Mouse (Mus musculus): ENCODE data around the gene Pgd.
"Not testable (repeated sequence)": the region's sequence is repeated elsewhere in the genome, so short reads cannot be mapped to it uniquely, and the experiment has no call there.

Gene Pgd

DNA sequence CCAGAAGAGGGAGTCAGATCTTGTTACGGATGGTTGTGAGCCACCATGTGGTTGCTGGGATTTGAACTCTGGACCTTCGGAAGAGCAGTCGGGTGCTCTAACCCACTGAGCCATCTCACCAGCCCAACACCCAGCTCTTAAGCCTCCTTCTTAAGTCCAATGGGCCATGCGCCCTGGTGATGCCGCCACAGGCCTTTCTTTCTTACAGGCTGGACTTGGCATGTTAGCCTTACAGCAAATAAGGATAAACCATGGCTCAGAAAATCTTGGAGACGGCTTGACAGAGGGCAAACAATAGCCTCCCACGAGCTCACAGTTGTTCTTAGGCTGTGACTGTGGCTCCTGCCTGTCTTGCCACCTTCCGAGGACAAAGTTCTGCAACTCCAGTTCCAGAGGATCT is 3.4 kb upstream of the Pgd start:
- DNase-seq (ENCODE audit: extremely low read depth, low read depth): not testable (repeated sequence)

DNA sequence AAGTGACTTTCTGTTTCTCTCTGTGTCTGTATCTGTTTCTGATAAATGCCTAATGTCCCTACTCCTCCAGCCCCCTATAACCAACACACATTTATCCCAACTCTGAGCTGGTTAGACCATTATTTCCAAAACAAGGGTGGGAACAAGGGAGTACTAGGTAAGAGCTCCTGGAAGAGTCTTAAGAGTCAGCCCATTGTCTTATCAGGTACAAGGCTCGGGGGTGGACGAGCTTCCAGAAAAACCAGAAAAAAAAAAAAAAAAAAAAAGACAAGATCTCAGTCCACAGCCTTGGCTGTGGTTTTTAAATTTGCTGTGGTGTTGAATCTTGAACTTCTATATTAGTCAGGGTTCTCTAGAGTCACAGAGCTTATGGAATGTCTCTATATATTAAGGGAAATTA is 1.4 kb upstream of the Pgd start:
- no peak for DNase-seq (ENCODE audit: extremely low read depth, low read depth)

DNA sequence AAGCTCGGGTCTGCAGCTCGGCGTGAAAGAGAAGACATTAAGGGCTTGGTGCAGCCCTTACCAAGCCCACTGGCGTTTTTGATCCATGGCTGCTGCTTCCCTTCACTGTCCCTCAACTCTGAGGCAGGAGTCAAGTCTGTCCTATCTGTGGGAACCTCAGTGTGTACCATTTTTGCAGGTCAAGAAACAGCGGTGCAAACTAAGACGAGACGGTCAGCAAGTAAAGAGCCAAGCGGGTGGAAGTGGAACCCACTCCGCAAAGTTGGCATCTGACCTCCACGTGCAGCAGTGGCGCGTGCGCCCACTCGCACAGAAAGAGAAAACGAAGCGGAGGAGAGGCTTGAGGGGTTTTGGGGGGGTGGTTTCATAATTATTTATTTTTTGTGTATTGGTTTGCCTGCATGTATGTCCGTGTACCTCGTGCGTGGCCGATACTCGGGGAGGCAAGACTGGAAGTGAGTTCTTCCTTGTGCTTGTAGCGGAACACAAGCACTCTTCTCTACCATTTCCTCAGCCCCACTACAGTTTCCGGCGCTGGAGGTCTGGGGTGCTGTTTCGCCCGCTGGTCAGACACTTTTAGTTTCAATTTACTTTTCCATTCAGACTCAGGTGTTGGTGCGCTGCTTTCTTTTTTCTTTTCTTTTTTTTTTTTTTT is 513 bp upstream of the Pgd start:
- DNase-seq (ENCODE audit: extremely low read depth, low read depth): no peak

DNA sequence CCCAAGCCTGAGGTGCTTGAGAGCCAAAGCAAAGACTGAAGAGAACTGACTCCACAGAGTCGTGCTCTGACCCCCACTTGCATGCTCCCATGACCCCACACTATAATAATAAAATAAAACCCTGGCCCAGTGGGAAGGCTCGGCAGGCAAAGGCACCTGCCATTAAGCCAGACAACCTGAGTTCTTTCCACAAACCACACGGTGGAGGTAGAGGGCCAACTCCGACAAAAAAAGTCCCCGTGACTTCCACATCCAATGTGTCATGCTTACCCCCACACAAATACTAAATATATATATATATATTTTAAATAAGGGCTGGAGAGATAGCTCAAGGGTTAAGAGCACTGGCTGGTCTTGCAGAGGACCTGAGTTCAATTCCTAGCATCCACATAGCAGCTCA is 2.4 kb downstream of the Pgd start:
- no peak for DNase-seq (ENCODE audit: extremely low read depth, low read depth)

DNA sequence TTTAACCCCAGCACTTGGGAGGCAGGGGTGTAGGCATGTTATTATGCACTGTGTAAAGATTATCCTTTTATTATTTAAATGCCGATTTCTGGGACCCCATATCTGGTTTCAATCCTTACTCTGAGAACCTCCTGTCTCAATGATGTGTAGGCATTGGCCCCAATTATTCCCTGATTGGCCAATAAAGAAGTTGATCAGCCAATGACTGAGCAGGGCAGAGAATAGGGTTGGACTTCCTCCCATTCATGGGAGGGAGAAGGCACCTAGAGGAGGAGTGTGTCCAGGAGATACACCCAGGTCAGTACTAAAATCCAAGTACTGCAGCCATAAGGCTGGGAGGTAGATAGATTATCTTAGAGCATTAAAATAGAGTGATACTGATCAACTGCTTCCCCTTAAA is 3.4 kb downstream of the Pgd start:
- no peak for DNase-seq (ENCODE audit: extremely low read depth, low read depth)

DNA sequence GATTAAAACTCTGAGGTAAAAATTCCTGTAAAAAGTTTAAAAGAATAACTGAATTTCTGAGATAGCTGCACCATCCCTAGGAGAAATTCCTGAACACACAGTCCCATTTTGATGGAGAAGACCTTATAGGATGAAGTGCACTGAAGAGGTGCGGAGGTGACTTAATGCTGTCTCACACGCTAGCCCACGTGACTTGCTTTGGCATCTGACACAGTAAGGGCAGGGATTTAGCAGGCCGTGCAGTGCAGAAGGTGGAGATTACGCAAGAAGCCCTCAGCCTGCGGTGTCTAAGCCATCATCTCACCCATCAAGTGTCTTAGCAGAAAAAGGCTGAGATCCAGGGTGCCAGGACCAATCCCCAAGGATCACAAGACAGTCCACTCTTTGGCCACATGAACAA is 5.4 kb downstream of the Pgd start:
- DNase-seq (ENCODE audit: extremely low read depth, low read depth): no peak

DNA sequence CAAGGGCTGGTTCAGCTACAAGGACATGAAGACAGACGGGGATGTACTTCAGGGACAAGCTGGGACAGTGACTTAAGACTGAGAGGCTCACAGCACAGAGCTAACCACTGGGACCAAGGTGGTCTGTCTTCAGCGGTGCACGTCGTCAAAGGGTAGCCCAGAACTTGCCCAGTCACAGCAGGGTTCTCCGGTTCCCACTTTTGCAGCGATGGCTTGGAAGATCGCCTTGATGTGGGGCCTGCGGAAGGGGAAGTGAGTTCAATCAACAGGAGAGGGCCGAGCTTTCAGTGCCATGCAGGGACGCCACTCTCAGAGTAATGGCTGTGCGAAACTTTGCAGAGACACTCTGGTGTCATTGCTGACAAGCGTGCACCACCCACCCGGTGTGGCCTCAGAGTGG is 6.7 kb downstream of the Pgd start:
- no peak for DNase-seq (ENCODE audit: extremely low read depth, low read depth)

DNA sequence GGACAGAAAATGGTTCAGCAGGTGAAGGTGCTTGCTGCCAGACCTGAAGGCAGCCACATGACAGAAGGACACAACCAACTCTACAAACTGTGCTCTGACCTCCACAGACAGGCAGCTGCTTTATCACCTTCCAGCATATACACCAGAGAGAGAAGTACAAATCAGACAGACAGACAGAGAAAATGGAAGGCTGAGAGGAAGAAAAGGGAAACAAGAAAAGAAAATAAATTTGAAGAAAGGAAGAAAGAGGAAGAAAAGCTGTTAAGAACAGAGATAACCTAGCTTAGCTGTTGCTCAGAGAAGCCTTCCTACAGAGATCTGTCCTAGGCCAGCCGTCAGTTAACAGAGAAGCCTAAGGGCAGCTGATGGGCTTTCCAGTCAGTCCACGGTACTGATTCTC is 7.4 kb downstream of the Pgd start:
- DNase-seq (ENCODE audit: extremely low read depth, low read depth): no peak

DNA sequence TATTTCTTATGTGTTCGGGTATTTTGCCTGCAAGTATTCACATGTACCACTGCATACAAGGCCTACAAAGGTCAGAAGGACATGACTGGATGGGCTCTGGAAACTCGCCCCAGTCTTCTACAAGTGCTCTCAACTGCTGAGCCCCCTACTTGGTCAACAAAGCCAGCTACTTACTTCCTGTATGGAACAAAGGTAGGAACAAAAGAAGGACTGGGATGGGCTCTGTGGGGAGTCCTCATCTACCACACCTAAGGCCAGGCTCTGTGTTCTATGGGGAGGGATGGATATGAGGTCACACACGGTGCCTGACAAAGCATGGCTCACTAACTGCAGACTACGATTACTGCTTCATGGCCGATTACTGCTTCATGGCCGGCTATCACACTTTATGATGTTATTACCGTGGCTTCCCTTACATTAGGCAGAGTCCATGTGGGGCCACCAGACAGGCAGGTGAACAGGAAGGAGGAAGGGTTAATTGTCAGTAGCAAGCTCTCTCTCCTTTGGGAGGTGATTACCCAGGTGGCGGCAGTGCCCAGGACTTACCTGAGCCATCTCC is 9.1 kb downstream of the Pgd start:
- DNase-seq (ENCODE audit: extremely low read depth, low read depth): no peak

DNA sequence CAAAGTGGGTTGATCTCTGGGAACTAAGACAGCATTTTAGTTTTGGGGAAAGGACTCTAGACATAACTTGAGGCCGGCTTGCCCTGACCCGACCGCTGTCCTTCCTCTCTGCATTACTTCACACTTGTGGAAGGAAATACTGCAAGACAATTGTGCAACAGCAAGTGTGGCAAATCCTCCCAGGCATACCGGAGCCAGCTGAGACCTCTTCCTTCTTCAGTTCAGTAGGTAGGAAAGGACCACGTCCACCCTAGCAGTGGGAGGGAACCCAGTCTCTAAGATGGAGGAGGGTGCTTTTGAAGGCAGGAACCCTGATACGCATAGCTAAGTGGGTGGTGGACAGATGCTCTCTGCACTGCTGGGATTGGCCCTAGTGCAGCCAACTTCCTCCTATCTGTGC is 10.9 kb downstream of the Pgd start:
- DNase-seq (ENCODE audit: extremely low read depth, low read depth): no peak

DNA sequence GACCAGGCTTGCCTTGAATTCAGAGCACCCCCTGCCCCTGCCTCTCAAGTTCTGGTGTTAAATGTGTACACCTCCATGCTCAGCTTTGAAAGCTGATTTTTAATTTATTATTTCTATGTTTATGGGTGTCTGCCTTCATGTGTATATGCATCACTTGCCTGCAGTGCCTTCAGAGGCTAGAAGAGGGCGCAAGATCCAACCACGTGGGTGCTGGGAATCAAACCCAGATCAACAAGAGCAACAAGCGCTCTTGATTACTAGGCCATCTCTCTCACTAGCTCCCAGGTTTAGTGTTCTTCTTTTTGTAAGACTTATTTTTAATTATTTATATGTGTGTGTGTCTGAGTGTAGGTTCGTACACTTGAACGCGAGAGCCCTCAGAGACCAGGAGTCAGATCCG is 11.7 kb downstream of the Pgd start:
- DNase-seq (ENCODE audit: extremely low read depth, low read depth): no peak

DNA sequence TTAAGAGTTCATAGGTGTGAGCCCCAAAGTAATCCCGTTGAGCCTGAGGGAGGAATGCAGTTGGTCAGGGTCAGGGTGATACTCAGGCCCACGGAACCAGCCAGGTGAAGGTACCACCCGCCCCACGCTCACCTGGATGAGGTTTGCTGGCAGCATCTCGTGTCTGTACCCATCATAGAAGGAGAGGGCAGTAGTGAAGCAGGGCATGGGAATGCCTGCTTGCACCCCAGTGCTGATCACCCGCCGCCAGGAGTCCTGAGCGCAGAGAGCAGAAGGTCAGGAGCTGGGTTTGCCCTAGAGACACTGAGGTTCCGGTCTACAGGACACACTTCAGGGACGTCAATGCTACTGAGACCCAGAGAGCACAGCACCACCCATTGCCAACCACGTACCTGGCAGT is 15.8 kb downstream of the Pgd start:
- no peak for DNase-seq (ENCODE audit: extremely low read depth, low read depth)

DNA sequence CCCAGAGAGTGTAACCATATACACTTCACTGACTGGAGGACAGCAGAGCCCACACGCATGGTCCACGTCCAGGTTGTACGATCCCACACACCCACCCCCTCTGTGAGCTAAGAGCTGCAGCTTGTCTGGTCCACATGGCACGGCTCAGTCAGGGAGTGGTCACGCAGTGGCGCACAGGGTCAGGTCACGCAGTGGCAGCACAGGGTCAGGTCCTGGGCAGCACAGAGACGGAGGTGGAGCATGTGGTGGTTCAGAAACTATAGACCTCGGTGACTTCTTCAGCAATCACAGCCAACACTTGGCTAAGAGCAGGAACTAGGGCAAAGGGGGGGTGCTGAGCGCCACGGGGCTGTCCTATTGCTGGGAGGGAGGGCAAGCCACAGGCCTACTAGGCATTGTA is 16.3 kb downstream of the Pgd start:
- DNase-seq (ENCODE audit: extremely low read depth, low read depth): no peak

DNA sequence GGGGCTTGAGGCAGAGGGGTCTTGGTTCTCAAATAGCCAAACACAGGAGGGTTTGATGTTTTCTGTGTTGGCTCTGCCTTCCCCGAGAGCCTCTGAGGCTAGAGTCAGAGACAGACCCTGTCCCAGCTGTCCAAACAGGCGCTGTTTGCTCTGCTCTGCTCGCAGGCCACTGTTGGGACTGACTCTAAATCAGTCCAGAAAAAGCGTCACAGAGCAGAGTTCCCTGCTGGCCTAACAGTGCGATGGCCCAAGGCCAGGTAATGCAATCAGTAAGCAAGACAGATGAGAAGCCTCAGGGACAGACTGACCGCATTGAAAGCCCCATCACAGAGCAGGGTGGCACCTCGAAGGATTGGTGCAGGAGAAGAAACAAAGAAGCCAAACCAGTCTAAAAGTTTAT is 17.0 kb downstream of the Pgd start:
- DNase-seq (ENCODE audit: extremely low read depth, low read depth): no peak

DNA sequence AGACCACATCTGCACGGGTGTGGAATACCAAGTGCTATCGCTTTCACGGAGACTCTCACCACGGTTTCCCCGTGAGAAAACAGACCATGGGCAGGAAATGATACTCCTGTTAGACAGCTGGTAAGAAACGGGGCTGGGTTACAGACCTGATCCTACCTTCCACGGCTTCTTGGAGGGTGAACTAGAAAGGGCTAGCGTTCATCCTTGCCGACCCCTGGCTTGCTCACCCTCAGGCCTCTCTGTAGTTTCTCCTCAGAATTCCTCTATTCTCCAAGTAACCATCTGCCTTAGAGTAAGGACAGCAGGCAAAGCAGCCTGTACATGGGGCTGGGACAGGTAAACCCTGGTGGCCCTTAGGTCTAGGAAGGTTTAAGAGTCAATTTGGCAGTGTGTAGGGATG is 17.4 kb downstream of the Pgd start:
- DNase-seq (ENCODE audit: extremely low read depth, low read depth): no peak

DNA sequence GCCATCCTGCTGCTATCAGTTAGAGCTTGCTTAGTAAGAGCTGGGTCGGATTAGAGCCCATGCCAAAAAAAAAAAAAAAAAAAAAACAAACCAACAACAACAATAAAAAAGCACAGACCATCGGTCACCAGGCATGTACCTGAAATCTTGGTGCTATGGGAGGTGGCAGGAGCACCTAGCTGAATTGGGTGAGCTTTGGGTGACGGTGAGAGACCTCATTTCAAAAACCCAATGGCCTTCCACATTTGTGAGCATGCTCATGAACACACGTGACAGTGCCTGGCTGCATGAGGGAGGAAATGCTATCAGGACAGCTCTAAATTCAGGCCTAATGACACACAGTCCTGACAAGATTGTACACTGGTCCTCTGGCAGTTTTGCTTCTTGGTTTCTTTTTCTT is 18.5 kb downstream of the Pgd start:
- no peak for DNase-seq (ENCODE audit: extremely low read depth, low read depth)

DNA sequence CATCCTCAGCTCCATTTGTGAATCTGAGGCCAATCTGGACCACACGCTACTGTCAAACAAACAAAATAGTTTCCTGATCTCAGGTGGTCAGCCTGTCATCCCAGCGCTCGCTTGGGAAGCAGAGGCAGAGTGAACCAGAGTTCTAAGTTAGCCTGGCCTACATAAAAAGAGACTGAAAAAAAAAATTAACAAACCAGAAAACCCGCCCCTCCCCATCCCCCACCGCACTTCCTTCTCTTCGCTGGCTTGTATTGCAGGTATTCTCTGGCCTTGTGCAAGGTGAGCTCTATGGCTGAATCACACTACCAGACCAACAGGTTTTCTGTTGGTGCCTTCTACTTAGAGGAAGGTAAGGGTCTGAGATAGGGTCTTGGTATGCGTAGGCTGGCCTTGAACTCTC is 19.0 kb downstream of the Pgd start:
- DNase-seq (ENCODE audit: extremely low read depth, low read depth): no peak

DNA sequence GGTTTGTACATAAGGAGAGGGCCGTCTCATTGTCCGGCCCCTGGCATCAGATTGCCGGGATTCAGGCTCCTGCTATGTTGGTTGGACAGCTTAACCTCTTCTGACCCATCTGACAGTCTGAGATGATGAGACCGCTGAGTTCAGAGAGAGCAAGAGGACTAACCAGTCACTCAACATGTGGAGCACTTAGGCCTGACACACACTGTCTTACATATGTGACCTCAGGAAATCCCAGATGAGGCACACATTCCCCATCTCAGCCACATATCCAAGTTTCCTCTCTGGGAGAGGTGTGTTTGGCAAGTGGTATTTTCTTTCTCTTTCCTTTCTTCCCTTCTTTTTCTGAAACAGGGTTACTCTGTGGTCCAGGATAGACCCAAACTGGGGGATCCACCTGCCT is 21.4 kb downstream of the Pgd start:
- no peak for DNase-seq (ENCODE audit: extremely low read depth, low read depth)

DNA sequence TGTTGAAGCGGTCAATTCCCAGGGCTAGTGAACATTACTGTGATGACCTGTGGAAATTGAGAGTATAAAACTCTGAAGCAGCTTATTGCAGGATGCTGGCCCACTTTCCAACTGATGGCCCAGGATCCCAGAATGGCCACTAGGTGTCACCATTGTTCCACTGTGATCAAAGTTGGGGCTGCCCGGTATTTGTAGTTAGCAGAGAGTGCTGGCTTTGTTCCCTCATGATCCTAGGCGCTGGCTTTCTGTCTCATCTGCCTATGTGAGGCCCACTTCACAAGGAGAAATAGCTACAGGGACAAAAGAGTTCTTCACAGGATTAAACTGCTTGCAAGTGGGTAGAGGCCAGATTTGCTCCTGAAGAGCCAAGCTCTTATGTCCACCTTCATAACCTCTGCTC is 22.1 kb downstream of the Pgd start:
- DNase-seq (ENCODE audit: extremely low read depth, low read depth): peak; percentile 60

DNA sequence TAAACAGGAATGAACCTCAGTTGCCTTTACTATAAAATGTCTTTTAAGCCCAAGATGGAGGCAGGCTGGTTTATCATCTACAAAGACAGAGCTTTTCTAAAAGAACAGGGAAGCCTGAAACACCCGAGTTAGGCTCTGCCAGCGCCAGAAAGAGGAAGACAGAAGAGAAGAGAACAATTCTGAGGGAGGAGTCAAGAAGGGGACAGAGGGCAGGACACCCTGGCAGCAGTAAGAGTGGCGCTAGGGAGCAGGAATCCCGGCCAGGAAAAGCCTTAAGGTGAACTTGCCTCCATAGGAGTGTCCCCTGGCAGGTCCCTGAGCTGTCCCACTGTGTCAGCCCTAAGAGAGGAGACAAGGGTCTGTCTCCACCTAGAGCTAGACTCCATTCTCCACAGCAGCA is 23.0 kb downstream of the Pgd start:
- DNase-seq (ENCODE audit: extremely low read depth, low read depth): peak; percentile 37

DNA sequence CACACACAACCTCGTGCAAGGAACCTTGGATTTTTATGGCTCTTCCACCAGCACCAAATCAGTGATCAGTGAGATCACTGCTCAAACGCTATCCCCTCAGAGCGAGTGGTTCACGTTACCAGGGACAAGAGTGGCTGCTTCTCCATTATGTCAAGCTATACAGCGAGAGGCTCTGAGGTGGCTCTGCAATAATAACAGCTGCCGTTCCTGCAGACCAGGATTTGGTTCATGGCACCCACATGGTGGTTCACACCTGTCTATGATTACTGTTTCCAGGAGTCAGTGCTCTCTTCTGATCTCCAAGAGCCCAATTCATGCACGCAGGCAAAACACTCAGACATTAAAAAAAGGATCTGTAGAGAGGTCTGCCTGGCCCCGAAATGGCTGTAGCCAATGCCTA is 28.1 kb downstream of the Pgd start:
- no peak for DNase-seq (ENCODE audit: extremely low read depth, low read depth)

DNA sequence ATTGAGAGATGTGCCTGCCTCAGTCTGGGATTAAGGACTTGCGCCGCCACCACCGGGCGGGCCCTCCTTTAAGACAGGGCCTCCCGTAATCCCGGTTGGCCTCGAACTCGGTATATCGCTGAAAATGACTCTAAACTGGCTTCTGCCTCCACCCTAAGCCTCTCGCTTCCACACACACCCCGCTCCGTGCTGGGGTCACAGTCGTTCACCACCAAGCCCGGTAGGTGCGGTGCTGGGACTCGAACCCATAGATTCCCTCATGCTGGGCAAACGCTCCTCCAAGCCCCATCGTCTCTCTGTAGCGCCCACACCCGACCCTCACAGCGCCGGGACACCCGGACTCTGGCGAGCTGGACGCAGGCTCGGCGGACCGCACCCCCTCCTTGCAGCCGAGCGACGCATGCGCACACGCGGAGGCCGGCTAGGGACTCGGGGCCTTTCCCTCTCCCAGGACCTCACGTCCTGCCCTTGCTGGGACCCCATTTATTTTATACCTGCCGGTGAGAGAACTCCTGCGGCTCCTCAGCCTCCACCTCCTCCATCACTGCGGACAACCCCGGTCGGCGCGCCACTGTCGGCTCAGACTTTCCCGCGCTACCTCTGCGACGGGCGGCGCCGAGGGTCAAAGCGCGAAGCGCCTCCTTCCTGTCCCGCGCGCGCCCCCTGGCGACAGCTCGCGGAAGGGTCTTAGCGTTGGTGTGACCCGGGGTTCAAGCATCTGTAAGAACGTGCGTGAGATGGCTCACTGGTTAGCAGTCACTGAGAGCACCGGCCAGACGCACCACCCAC is 29.4 kb downstream of the Pgd start, which contains the start of gene Cenps:
Gene Cenps, minus strand, starts transcription at position 648 of the 789 bp plus-strand sequence.
- DNase-seq (ENCODE audit: extremely low read depth, low read depth): peak; percentile 56
